Mouse (Mus musculus): Measurements from ENCODE around the gene Cnnm4.
A peak's percentile ranks its signal among the peaks of the same experiment; 100 is the strongest.
"Not testable (repeated sequence)": the region's sequence is repeated elsewhere in the genome, so short reads cannot be mapped to it uniquely, and the experiment has no call there.

The Cnnm4 gene

GRCm38 (mm10) chr1:36513718-36514117 lies 42.3 kb downstream of the Cnnm4 start:
- peak; percentile 30 for DNase-seq (ENCODE audit: low spot score)

- DNase-seq (ENCODE audit: low spot score), result no peak
Measured at GRCm38 (mm10) chr1:36518259-36518658, 46.8 kb downstream of the Cnnm4 start.

- DNase-seq (ENCODE audit: low spot score), result no peak
Measured at GRCm38 (mm10) chr1:36519626-36520025, 48.2 kb downstream of the Cnnm4 start.

DNA sequence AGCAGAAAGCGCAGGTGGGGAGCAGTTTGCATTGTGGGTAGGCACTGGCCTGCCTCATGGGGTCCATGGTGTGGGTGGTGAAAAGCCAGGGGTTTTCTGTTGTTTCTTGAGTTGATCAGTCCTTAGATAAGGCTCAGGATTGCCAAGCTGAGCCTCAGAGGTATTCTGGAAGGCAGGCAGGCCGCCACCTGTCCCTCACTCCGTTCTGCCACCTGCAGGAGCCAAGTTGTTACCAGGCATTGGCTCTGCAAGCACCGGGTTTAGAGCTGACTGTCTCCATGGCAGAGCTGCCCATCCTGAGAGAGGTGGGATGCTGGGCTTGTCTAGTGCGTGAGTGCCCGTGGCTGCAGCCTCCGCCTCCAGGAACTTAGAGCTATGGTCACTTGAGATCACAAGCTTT lies 50.8 kb downstream of the Cnnm4 start:
- no peak for DNase-seq (ENCODE audit: low spot score)

DNA sequence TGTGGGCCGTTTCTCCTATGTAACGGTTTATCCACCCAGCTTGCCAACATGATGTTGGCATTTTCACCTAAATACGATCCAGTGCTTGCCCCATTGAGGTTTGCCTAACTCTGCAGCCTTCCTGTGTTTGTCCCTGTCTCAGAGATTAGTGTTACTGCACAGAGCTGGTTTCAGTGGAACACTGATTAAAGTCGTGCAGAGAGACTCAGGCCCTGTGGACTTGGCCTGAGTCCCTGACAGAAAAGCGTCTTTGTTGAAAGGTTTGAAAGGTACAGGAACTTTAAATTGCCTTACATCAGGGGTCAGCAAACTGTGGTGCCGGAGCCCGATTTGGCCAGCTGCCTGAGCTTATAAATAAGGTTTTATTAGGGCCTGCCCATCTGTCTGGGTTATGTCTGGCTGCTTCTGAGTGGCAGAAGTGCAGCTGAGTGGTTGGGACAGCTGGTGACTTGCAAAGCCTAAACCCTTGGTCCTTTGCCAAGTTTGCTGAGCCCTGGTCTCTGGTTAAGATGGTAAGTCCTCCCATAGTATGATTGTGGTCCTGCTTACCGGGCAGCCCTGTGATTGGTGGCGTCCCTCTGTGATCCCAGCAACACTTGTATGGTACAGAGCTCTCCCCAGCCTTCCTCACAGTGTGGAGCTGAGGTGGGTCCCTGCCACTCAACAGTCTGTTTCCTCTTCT lies 52.1 kb downstream of the Cnnm4 start:
- no peak for DNase-seq (ENCODE audit: low spot score)

GRCm38 (mm10) chr1:36524058-36524457 lies 52.6 kb downstream of the Cnnm4 start:
- no peak for DNase-seq (ENCODE audit: low spot score)

DNA sequence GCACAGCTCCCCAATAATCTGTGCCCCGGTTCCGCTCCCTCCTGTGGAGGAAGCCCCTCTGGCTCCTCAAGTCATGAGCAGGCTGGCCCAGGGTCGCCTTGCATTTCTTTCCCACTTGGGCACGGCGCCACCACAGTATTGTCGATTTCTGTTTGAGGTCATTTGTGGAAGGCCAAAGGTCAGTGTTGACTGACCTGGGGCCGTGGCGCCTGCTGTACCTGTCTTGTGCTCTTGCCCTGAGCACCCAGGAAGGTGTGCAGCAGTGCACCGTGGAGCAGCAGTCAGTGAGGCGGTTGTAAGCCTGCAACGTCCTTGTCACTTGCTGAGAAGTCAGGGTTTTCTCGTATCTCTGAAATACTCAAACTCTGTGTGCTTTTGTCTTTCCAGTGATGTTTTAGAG lies 54.4 kb downstream of the Cnnm4 start:
- no peak for DNase-seq (ENCODE audit: low spot score)

DNA sequence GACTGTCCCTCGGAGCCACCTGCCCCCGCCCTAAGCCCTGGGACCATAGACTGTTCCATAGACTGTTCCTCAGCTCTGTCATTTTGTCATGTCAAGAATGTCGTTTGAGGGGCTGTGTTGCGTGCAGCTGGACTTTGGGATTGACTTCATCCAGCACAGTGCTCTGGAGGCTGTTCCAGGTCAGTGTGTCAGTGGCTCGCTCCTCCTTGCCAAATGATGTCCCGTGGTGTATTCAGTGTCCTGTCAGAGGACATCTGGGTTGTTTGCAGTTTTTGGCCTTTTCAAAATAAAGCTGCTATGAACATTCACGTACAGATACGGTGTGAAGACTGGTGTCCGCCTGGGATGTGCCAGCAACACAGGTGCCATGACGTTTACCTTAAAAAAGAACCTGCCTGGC lies 55.5 kb downstream of the Cnnm4 start:
- no peak for DNase-seq (ENCODE audit: low spot score)

- peak; percentile 53 for DNase-seq (ENCODE audit: low spot score)
Measured at GRCm38 (mm10) chr1:36528351-36528750, 56.9 kb downstream of the Cnnm4 start.

GRCm38 (mm10) chr1:36529274-36529673 lies 57.9 kb downstream of the Cnnm4 start:
- DNase-seq (ENCODE audit: low spot score), result no peak

GRCm38 (mm10) chr1:36529875-36530274 lies 58.5 kb downstream of the Cnnm4 start:
- no peak for DNase-seq (ENCODE audit: low spot score)

DNA sequence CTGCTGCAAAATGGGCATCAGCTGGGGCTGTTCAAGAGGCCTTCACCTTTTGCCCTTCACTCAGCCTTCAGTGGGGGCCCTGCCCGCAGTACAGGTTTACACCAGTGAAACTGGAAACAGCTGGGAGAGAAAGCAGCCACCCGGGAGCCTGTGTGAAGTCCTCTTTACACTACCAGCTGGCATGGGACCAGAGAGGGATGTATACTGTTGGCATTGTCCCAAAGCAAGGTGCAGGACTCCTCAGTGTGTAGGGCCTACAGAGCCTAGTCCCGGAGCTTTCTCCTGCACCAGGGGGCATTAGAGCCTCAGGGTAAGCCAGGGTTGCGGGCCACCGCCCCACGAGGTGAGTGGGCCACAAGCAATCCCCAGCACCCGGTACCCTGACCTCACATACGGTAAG lies 59.1 kb downstream of the Cnnm4 start:
- no peak for DNase-seq (ENCODE audit: low spot score)

DNA sequence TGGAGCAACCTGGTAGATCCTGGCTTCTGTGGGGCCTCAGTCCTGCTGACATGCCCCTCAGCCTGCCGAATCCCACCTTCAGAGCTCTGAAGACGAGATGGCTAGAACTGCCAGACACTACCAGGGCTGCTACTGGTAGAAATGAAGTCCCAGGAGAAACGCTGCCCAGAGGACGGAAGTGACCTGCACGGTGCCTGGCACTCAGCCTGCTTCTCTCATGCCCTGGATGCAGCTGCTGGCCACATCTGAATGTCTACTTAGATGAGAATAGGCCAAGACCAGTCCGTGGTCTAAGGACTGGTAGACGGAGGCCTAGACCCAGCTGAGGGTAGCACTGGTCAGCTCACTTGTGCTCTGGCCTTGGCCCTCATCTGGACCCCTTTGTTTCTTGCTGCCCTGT lies 59.5 kb downstream of the Cnnm4 start:
- DNase-seq (ENCODE audit: low spot score), result no peak

DNA sequence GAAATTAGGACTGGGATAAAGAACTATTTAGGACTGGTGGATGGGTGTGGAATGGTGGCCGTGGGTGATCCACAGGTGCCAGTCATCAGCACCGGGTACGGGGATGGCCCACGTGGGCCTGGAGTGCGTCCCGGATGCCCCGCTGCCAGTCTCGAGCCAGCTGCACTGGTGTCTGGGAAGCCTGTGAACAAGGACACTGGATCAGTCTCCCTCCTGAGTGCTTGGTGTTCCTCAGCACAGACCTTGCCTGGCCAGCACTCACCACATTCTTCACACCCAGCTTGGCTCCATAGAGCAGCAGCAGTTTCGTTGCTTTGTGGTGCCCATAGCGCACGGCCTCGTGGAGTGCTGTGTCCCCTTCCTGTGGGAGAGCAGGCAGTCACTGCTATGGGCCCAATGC lies 60.0 kb downstream of the Cnnm4 start:
- no peak for DNase-seq (ENCODE audit: low spot score)

GRCm38 (mm10) chr1:36533546-36533945 lies 62.1 kb downstream of the Cnnm4 start:
- DNase-seq (ENCODE audit: low spot score), result no peak

DNA sequence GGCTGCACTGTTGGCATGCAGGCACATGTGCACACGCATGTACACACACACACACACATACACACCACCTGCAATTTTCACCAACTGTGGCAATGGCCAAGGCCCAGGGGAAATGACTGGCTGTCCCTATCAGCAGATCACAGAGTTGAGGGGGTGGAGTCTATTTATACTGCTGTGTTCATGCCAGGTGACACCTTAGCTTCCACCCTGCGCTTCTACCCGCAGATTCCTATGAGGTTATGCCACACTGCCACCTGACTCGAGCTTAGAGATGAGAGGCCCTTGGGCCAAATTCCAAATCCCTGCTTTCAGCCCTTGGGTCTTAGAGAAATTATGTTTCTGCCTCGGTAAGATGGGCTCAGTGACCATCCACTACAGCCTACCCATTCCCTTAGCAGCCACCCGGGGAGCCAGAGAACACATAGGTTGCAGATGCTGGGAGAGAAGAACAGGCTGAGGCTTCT lies 63.2 kb downstream of the Cnnm4 start:
- DNase-seq (ENCODE audit: low spot score), result no peak

- peak; percentile 91 for DNase-seq (ENCODE audit: low spot score)
Measured at GRCm38 (mm10) chr1:36535477-36536396, 64.3 kb downstream of the Cnnm4 start.

DNA sequence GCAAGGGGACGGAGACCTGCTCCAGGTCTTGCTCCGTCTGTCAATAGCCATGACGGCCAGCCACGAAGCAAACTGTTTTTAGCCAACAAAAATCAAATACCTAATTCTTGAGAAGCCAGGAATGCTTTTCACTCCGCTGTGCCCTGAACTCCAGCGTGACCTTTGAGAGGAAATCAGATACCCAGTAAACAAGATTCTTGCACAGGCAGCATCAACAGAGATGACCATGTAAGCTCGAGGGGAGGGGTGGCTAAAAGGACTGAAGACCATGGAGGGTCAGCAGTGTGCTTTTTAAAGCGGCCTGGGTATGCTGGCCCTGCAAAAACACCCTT lies 64.9 kb downstream of the Cnnm4 start:
- no peak for DNase-seq (ENCODE audit: low spot score)

DNA sequence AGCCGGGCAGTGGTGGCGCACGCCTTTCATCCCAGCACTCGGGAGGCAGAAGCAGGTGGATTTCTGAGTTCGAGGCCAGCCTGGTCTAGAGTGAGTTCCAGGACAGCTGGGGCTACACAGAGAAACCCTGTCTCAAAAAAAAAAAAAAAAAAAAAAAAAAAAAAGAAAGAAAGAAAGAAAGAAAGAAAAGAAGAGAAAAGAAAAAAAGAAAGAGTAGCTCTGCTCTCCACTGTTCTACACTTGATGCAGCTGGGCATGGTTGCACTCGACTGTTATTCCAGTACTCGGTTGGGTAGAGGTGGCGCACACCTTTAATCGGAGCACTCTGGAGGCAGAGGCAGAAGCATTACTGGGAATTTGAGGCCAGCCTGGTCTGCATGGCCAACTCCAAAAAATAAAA lies 65.4 kb downstream of the Cnnm4 start, which contains the start of gene Ankrd23:
TSS of gene Ankrd23 (minus strand) at position 101 of the 400 bp plus-strand sequence.
- DNase-seq (ENCODE audit: low spot score), result not testable (repeated sequence)

DNA sequence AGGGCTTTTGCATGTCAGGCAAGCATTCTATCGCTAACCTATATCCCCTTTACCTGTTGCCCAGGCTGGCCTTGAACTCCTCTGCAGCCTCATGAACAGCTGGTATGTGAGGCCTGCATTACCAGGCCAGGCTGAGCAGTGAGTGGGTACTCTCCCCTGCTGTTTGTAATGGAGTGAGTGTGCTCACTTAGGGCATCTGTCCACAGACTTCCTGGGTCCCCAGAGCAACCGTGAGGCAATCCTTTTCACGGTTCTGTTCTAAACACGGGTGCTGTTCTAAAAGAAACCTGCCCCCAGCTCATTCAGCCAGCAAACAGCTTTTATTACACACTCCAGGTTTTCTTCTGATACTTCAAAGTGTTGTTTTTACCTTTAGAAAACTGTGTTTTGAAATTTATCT lies 67.3 kb downstream of the Cnnm4 start:
- DNase-seq (ENCODE audit: low spot score), result no peak

- no peak for DNase-seq (ENCODE audit: low spot score)
Measured at GRCm38 (mm10) chr1:36539186-36539585, 67.8 kb downstream of the Cnnm4 start, which contains the start of gene Gm42417. Gm42417 (minus strand) TSS chr1:36539429.

DNA sequence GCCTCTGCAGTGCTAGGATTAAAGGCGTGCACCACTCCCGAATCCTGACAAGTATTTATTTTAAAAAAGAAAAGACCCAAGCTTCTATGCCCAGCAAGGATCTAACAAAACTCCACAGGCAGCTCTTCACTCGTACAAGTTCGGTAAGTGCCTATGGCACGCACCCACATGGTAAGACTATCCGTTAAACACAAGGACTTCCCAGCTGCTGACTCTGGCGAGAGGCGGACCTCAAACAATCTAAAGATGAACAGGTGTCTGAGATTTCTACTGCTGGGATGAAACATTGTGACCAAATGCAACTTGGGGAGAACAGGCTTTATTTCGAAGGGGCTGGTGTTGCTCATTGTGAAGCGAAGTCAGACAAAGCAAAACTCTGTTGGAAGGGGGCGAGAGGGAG lies 68.7 kb downstream of the Cnnm4 start:
- DNase-seq (ENCODE audit: low spot score), result no peak

GRCm38 (mm10) chr1:36540807-36541206 lies 69.4 kb downstream of the Cnnm4 start:
- no peak for DNase-seq (ENCODE audit: low spot score)

Measured in adipocyte (in vitro differentiated cells).